Mouse (Mus musculus): ENCODE measurements around the gene Nmrk2.

Gene Nmrk2

GRCm38 (mm10) chr10:81216810-81217209 lies 15.0 kb upstream of the Nmrk2 start:
- DNase-seq (ENCODE audit: low spot score) = no peak

- no peak for DNase-seq (ENCODE audit: low spot score)
These were observed 14.4 kb upstream of the Nmrk2 start for GRCm38 (mm10) chr10:81216260-81216659.

- no peak for DNase-seq (ENCODE audit: low spot score)
These were observed 8.3 kb upstream of the Nmrk2 start for GRCm38 (mm10) chr10:81210154-81210553.

GRCm38 (mm10) chr10:81204137-81204536 lies 2.3 kb upstream of the Nmrk2 start:
- DNase-seq (ENCODE audit: low spot score) = no peak

GRCm38 (mm10) chr10:81202978-81203720 lies 1.3 kb upstream of the Nmrk2 start:
- DNase-seq (ENCODE audit: low spot score) = no peak

GRCm38 (mm10) chr10:81200605-81201287 lies 1.1 kb downstream of the Nmrk2 start:
- DNase-seq (ENCODE audit: low spot score) = no peak

GRCm38 (mm10) chr10:81200141-81200540 lies 1.7 kb downstream of the Nmrk2 start:
- DNase-seq (ENCODE audit: low spot score) = no peak

- no peak for DNase-seq (ENCODE audit: low spot score)
These were observed 2.9 kb downstream of the Nmrk2 start for GRCm38 (mm10) chr10:81198990-81199389.

- no peak for DNase-seq (ENCODE audit: low spot score)
These were observed 3.6 kb downstream of the Nmrk2 start for GRCm38 (mm10) chr10:81198230-81198629.

- DNase-seq (ENCODE audit: low spot score) = no peak
These were observed 4.5 kb downstream of the Nmrk2 start for GRCm38 (mm10) chr10:81197305-81197704.

GRCm38 (mm10) chr10:81196470-81197065 lies 5.3 kb downstream of the Nmrk2 start:
- no peak for DNase-seq (ENCODE audit: low spot score)

- no peak for DNase-seq (ENCODE audit: low spot score)
These were observed 6.6 kb downstream of the Nmrk2 start for GRCm38 (mm10) chr10:81195300-81195699.

GRCm38 (mm10) chr10:81193991-81194774 lies 7.7 kb downstream of the Nmrk2 start:
- no peak for DNase-seq (ENCODE audit: low spot score)

GRCm38 (mm10) chr10:81192968-81193501 lies 8.8 kb downstream of the Nmrk2 start:
- DNase-seq (ENCODE audit: low spot score) = no peak

GRCm38 (mm10) chr10:81192270-81192967 lies 9.4 kb downstream of the Nmrk2 start:
- no peak for DNase-seq (ENCODE audit: low spot score)

- no peak for DNase-seq (ENCODE audit: low spot score)
These were observed 10.4 kb downstream of the Nmrk2 start for GRCm38 (mm10) chr10:81191342-81191982.

GRCm38 (mm10) chr10:81190912-81191321 lies 10.9 kb downstream of the Nmrk2 start:
- no peak for DNase-seq (ENCODE audit: low spot score)

GRCm38 (mm10) chr10:81190236-81190911 lies 11.5 kb downstream of the Nmrk2 start:
- DNase-seq (ENCODE audit: low spot score) = no peak

- no peak for DNase-seq (ENCODE audit: low spot score)
These were observed 12.0 kb downstream of the Nmrk2 start for GRCm38 (mm10) chr10:81189821-81190220.

- DNase-seq (ENCODE audit: low spot score) = no peak
These were observed 14.7 kb downstream of the Nmrk2 start for GRCm38 (mm10) chr10:81187161-81187560.
